Comparison of ENCODE assay signal across 8 mouse cellular contexts in the genomic region with DNA sequence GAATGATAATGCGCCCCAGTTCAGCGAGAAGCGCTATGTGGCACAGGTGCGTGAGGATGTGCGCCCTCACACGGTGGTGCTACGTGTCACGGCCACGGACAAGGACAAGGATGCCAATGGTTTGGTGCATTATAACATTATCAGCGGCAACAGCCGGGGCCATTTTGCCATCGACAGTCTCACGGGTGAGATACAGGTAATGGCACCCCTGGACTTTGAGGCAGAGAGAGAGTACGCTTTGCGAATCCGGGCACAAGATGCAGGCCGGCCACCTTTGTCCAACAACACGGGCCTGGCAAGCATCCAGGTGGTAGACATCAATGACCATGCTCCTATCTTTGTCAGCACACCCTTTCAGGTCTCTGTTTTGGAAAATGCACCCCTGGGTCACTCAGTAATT. TPM values are rescaled to one million over a fixed set of nuclear protein-coding genes. Genes with fewer than 3 reads are reported as not detected.
DNase-seq lines count a peak whose midpoint lies in the region; ATAC-seq and TF ChIP-seq lines count a peak whose summit lies in the region.

No protein-coding gene starts in this region.

- no peaks in the 10 kb centered on the region for H3K9me3 ChIP-seq in lung, embryonic 14.5 days (ENCODE audit: low read depth, low read length)
- H3K9me3 ChIP-seq in embryonic facial prominence, embryonic 15.5 days (replicated peaks), result no peaks in the 10 kb centered on the region
- no peaks in the 10 kb centered on the region for H3K9me3 ChIP-seq in hindbrain, postnatal 0 days (ENCODE audit: low read length)
- H3K9me3 ChIP-seq in midbrain, postnatal 0 days (ENCODE audit: low read length), result no peaks in the 10 kb centered on the region

- 62% methylated on average over 18 of the region's 18 CpGs for WGBS in lung, embryonic 14.5 days
- WGBS in embryonic facial prominence, embryonic 15.5 days, result 66% methylated on average over 18 of the region's 18 CpGs
- 65% methylated on average over 18 of the region's 18 CpGs for WGBS in hindbrain, postnatal 0 days
- WGBS in midbrain, postnatal 0 days, result 66% methylated on average over 18 of the region's 18 CpGs

- H3K27ac ChIP-seq in lung, embryonic 14.5 days (ENCODE audit: low read depth), result no peak overlapping the region
- no peak overlapping the region for H3K27ac ChIP-seq in embryonic facial prominence, embryonic 15.5 days (replicated peaks)
- no peak overlapping the region for H3K27ac ChIP-seq in hindbrain, postnatal 0 days
- H3K27ac ChIP-seq in midbrain, postnatal 0 days (ENCODE audit: low read depth, low read length), result no peak overlapping the region; the same call in 1 of the 2 replicates

- H3K36me3 ChIP-seq in lung, embryonic 14.5 days (ENCODE audit: insufficient read depth), result no peaks in the 10 kb centered on the region
- H3K36me3 ChIP-seq in embryonic facial prominence, embryonic 15.5 days, result no peaks in the 10 kb centered on the region
- H3K36me3 ChIP-seq in hindbrain, postnatal 0 days (ENCODE audit: insufficient read depth, low read length), result peaks cover 18% of the 10 kb centered on the region; the same call in 1 of the 2 replicates
- peaks cover 32% of the 10 kb centered on the region for H3K36me3 ChIP-seq in midbrain, postnatal 0 days (ENCODE audit: insufficient read depth, low read length)

- no peak for DNase-seq in lung, embryonic 14.5 days
- DNase-seq in lung, adult 18-20 months, result no peak
- DNase-seq in hindbrain, postnatal 0 days (ENCODE audit: low spot score), result no peak
- peak; percentile 14 for DNase-seq in midbrain, postnatal 0 days (ENCODE audit: low spot score)
- no peak for DNase-seq in ovary, adult 18-20 months (ENCODE audit: low spot score)
- DNase-seq in right cerebral cortex, adult 2 months (ENCODE audit: low spot score in 2 of 2), result no peak

- peak overlapping the region; percentile 78; the same call in 1 of the 2 replicates for H3K4me2 ChIP-seq in lung, embryonic 14.5 days
- H3K4me2 ChIP-seq in embryonic facial prominence, embryonic 15.5 days (replicated peaks), result peak overlapping the region; percentile 86; the same call in 1 of the 2 replicates
- peak overlapping the region; percentile 71 for H3K4me2 ChIP-seq in hindbrain, postnatal 0 days (ENCODE audit: low read depth, low read length)
- peak overlapping the region; percentile 83 for H3K4me2 ChIP-seq in midbrain, postnatal 0 days (ENCODE audit: low read depth, low read length, poor library complexity, severe bottlenecking)

- ATAC-seq in lung, embryonic 14.5 days (ENCODE audit: insufficient read depth), result no peak
- no peak for ATAC-seq in embryonic facial prominence, embryonic 15.5 days (ENCODE audit: insufficient number of reproducible peaks, low FRiP score, low TSS enrichment, low read depth)
- ATAC-seq in hindbrain, postnatal 0 days, result no peak
- no peak for ATAC-seq in midbrain, postnatal 0 days (ENCODE audit: low FRiP score)
- ATAC-seq in inflammation-experienced regulatory T-cells, adult 6 months, result no peak

- no peak for TF ChIP-seq CTCF in lung, embryonic 14.5 days (IDR thresholded peaks at IDR 0.05; ENCODE audit: low read depth)
- no peak for TF ChIP-seq CTCF in hindbrain, postnatal 0 days (IDR thresholded peaks at IDR 0.05; ENCODE audit: low read depth)
- no peak for TF ChIP-seq CTCF in midbrain, postnatal 0 days (IDR thresholded peaks at IDR 0.05)

- peaks cover 86% of the 10 kb centered on the region for H3K27me3 ChIP-seq in lung, embryonic 14.5 days (ENCODE audit: insufficient read depth, low read length)
- peaks cover 95% of the 10 kb centered on the region for H3K27me3 ChIP-seq in embryonic facial prominence, embryonic 15.5 days
- H3K27me3 ChIP-seq in hindbrain, postnatal 0 days (ENCODE audit: insufficient read depth, low read length), result no peaks in the 10 kb centered on the region; the same call in 1 of the 2 replicates
- H3K27me3 ChIP-seq in midbrain, postnatal 0 days (ENCODE audit: insufficient read depth, low read length), result no peaks in the 10 kb centered on the region

- H3K4me1 ChIP-seq in lung, embryonic 14.5 days (ENCODE audit: insufficient read depth), result peaks cover 6% of the 10 kb centered on the region; the same call in 1 of the 2 replicates
- peaks cover 29% of the 10 kb centered on the region for H3K4me1 ChIP-seq in embryonic facial prominence, embryonic 15.5 days
- H3K4me1 ChIP-seq in hindbrain, postnatal 0 days (ENCODE audit: insufficient read depth, low read length), result peaks cover 26% of the 10 kb centered on the region
- peaks cover 8% of the 10 kb centered on the region for H3K4me1 ChIP-seq in midbrain, postnatal 0 days (ENCODE audit: insufficient read depth, low read length)

- no peak overlapping the region for H3K4me3 ChIP-seq in lung, embryonic 14.5 days (ENCODE audit: low read depth, low read length)
- no peak overlapping the region for H3K4me3 ChIP-seq in embryonic facial prominence, embryonic 15.5 days (replicated peaks)
- peak overlapping the region; percentile 70 for H3K4me3 ChIP-seq in hindbrain, postnatal 0 days (ENCODE audit: low read length)
- peak overlapping the region; percentile 78; the same call in 1 of the 2 replicates for H3K4me3 ChIP-seq in midbrain, postnatal 0 days (ENCODE audit: low read depth, low read length)

- no peak overlapping the region for H3K9ac ChIP-seq in lung, embryonic 14.5 days
- no peak overlapping the region for H3K9ac ChIP-seq in embryonic facial prominence, embryonic 15.5 days
- no peak overlapping the region for H3K9ac ChIP-seq in hindbrain, postnatal 0 days (replicated peaks; ENCODE audit: low read length)
- no peak overlapping the region for H3K9ac ChIP-seq in midbrain, postnatal 0 days (replicated peaks; ENCODE audit: low read length, poor library complexity, severe bottlenecking)

RNA-seq across cellular contexts. Expression of gene Celsr3, which starts 1.8 kb away (rescaled TPM):
- 0.14 and 0.17 TPM in 2 replicates for polyA plus RNA-seq in lung, embryonic 14.5 days (2014; fragmentation: Nextera tagmentation; extraction: Ambion mirVana)
- polyA plus RNA-seq in embryonic facial prominence, embryonic 15.5 days (2015; fragmentation: Nextera tagmentation; extraction: Ambion mirVana), result 0.53 and 0.58 TPM in 2 replicates
- total RNA-seq in hindbrain, postnatal 0 days (2014; rRNA removed), result 49.2 and 86.4 TPM in 2 replicates
- polyA plus RNA-seq in hindbrain, postnatal 0 days (2015; fragmentation: Nextera tagmentation; extraction: Ambion mirVana), result 5.8 and 7.8 TPM in 2 replicates
- total RNA-seq in midbrain, postnatal 0 days (2014; rRNA removed), result 61.7 and 76.3 TPM in 2 replicates
- 7.2 and 7.4 TPM in 2 replicates for polyA plus RNA-seq in midbrain, postnatal 0 days (2015; fragmentation: Nextera tagmentation; extraction: Ambion mirVana)
- polyA plus RNA-seq in inflammation-experienced regulatory T-cells, adult 6 months (2017; shearing (Covaris generic)), result not detected

RNA-seq across cellular contexts. Expression of gene Nckipsd, which starts 19.7 kb away (rescaled TPM):
- 11.3 and 14.4 TPM in 2 replicates for polyA plus RNA-seq in lung, embryonic 14.5 days (2014; fragmentation: Nextera tagmentation; extraction: Ambion mirVana)
- 16.5 and 20.4 TPM in 2 replicates for polyA plus RNA-seq in embryonic facial prominence, embryonic 15.5 days (2015; fragmentation: Nextera tagmentation; extraction: Ambion mirVana)
- 33.6 and 72.6 TPM in 2 replicates for total RNA-seq in hindbrain, postnatal 0 days (2014; rRNA removed)
- 22.8 and 23.5 TPM in 2 replicates for polyA plus RNA-seq in hindbrain, postnatal 0 days (2015; fragmentation: Nextera tagmentation; extraction: Ambion mirVana)
- total RNA-seq in midbrain, postnatal 0 days (2014; rRNA removed), result 30.1 and 83.4 TPM in 2 replicates
- 25.7 and 32.5 TPM in 2 replicates for polyA plus RNA-seq in midbrain, postnatal 0 days (2015; fragmentation: Nextera tagmentation; extraction: Ambion mirVana)
- 1 to 10 TPM; 6.0 to 7.1 (median 6.8) TPM for polyA plus RNA-seq in inflammation-experienced regulatory T-cells, adult 6 months (2017; shearing (Covaris generic))

RNA-seq across cellular contexts. Expression of gene Slc26a6, which starts 25.2 kb away (rescaled TPM):
- 10.7 and 12.0 TPM in 2 replicates for polyA plus RNA-seq in lung, embryonic 14.5 days (2014; fragmentation: Nextera tagmentation; extraction: Ambion mirVana)
- polyA plus RNA-seq in embryonic facial prominence, embryonic 15.5 days (2015; fragmentation: Nextera tagmentation; extraction: Ambion mirVana), result 15.2 and 15.3 TPM in 2 replicates
- total RNA-seq in hindbrain, postnatal 0 days (2014; rRNA removed), result 30.3 and 31.8 TPM in 2 replicates
- polyA plus RNA-seq in hindbrain, postnatal 0 days (2015; fragmentation: Nextera tagmentation; extraction: Ambion mirVana), result 20.0 and 21.3 TPM in 2 replicates
- total RNA-seq in midbrain, postnatal 0 days (2014; rRNA removed), result 18.0 and 20.2 TPM in 2 replicates
- polyA plus RNA-seq in midbrain, postnatal 0 days (2015; fragmentation: Nextera tagmentation; extraction: Ambion mirVana), result 23.8 and 24.6 TPM in 2 replicates
- polyA plus RNA-seq in inflammation-experienced regulatory T-cells, adult 6 months (2017; shearing (Covaris generic)), result 10 to 100 TPM in 1 of 3 experiments, 1 to 10 TPM in 2; 7.3 to 12.6 (median 8.2) TPM

RNA-seq across cellular contexts. Expression of gene Ip6k2, which starts 44.3 kb away (rescaled TPM):
- 88.1 and 90.4 TPM in 2 replicates for polyA plus RNA-seq in lung, embryonic 14.5 days (2014; fragmentation: Nextera tagmentation; extraction: Ambion mirVana)
- polyA plus RNA-seq in embryonic facial prominence, embryonic 15.5 days (2015; fragmentation: Nextera tagmentation; extraction: Ambion mirVana), result 89.7 and 101 TPM in 2 replicates
- total RNA-seq in hindbrain, postnatal 0 days (2014; rRNA removed), result 122 and 126 TPM in 2 replicates
- 187 and 189 TPM in 2 replicates for polyA plus RNA-seq in hindbrain, postnatal 0 days (2015; fragmentation: Nextera tagmentation; extraction: Ambion mirVana)
- 126 and 138 TPM in 2 replicates for total RNA-seq in midbrain, postnatal 0 days (2014; rRNA removed)
- 228 and 230 TPM in 2 replicates for polyA plus RNA-seq in midbrain, postnatal 0 days (2015; fragmentation: Nextera tagmentation; extraction: Ambion mirVana)
- polyA plus RNA-seq in inflammation-experienced regulatory T-cells, adult 6 months (2017; shearing (Covaris generic)), result 10 to 100 TPM; 10.9 to 24.0 (median 19.8) TPM

Comparison
In these comparisons a context has a peak if more than half of its experiments do, and no peak if none do; other contexts are left out.
1. H3K4me3 ChIP-seq: peak in hindbrain, postnatal 0 days (single experiment) and midbrain, postnatal 0 days (single experiment); none in lung, embryonic 14.5 days (single experiment) and embryonic facial prominence, embryonic 15.5 days (single experiment).
2. Peak in every context shown above with its lines, with median percentiles within 50 percentile points of each other: H3K4me2 ChIP-seq.